Comparison of ENCODE assay signal across 27 mouse cellular contexts in the genomic region with DNA sequence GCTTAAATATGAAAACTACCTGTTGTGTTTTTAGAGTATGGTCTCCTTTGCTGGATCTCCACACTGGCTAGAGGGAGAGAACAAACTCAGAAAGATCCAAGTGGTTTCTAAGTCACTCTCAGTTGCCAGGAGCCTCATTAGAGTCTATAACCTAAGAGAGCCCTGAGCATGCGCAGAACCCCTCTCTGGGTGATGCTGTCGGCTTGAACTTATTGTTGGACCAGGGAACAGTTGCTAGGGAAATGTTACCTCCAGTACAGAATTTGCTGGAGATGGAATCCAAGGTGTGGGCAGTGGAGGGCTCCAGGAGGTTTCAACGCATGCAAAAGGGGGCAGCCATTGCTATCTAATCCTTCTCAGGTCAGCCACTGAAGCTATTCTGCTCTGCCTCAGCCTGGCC. TPM values are rescaled to one million over a fixed set of nuclear protein-coding genes. Genes with fewer than 3 reads are reported as not detected.
DNase-seq lines count a peak whose midpoint lies in the region; ATAC-seq and TF ChIP-seq lines count a peak whose summit lies in the region.
"Had no signal": no experiment of that assay in that cellular context is flagged by ENCODE, and none has a peak within 500 bp of the region (broad histone marks: within the 10 kb centered on the region; RNA-seq: fewer than 3 reads in every experiment).

No protein-coding gene starts in this region.

- no peak overlapping the region for H3K4me2 ChIP-seq in midbrain, embryonic 11.5 days
- peak overlapping the region; percentile 55; the same call in 1 of the 2 replicates for H3K4me2 ChIP-seq in midbrain, embryonic 16.5 days (ENCODE audit: low read length)
- no peak overlapping the region for H3K4me2 ChIP-seq in midbrain, embryonic 15.5 days
- no peak overlapping the region for H3K4me2 ChIP-seq in liver, embryonic 11.5 days
- H3K4me2 ChIP-seq: heart, embryonic 11.5 days had no signal

- peak; percentile 84 for DNase-seq in midbrain, embryonic 11.5 days (ENCODE audit: low spot score, missing footprints)
- no peak for DNase-seq in midbrain, embryonic 10.5 days (ENCODE audit: low spot score)
- no peak for DNase-seq in c-Kit-positive CD71-positive TER-119-positive erythroid progenitor cells, embryonic 14.5 days (ENCODE audit: low spot score)
- DNase-seq in liver, embryonic 11.5 days (ENCODE audit: low spot score): no peak
- DNase-seq: adrenal gland, postnatal 10 days; adrenal gland, postnatal 36 days; B cell, adult 2 months; cerebellum, adult 11-12 months; cerebellum, adult 8-10 months; cerebellum, postnatal 10 days; cerebellum, postnatal 36 days; embryo, embryonic 11 days; gastrocnemius, adult 2 months; gastrocnemius, postnatal 14 days; heart, adult 11 months had no signal

- H3K4me3 ChIP-seq in midbrain, embryonic 11.5 days (ENCODE audit: low read depth, low read length): no peak overlapping the region
- H3K4me3 ChIP-seq in midbrain, embryonic 10.5 days: no peak overlapping the region
- no peak overlapping the region for H3K4me3 ChIP-seq in midbrain, embryonic 16.5 days (ENCODE audit: low read depth, low read length)
- H3K4me3 ChIP-seq in midbrain, embryonic 15.5 days: no peak overlapping the region
- H3K4me3 ChIP-seq in ES-Bruce4 (ENCODE audit: low read depth, low read length): peak overlapping the region; percentile 9; the same call in 1 of the 2 replicates
- no peak overlapping the region for H3K4me3 ChIP-seq in liver, embryonic 11.5 days (ENCODE audit: low read depth, low read length)
- H3K4me3 ChIP-seq: embryonic facial prominence, embryonic 13.5 days; erythroblast, embryonic 14.5 days; gastrocnemius, adult 2 months; hindbrain, embryonic 12.5 days had no signal

- no peak for TF ChIP-seq EP300 in ES-Bruce4 (IDR thresholded peaks at IDR 0.05; ENCODE audit: insufficient read depth, low read depth, low read length)

- peaks cover 3% of the 10 kb centered on the region; the same call in 1 of the 2 replicates for H3K4me1 ChIP-seq in midbrain, embryonic 11.5 days (ENCODE audit: control insufficient read depth, insufficient read depth, low read length)
- H3K4me1 ChIP-seq in midbrain, embryonic 10.5 days: peaks cover 18% of the 10 kb centered on the region
- peaks cover 13% of the 10 kb centered on the region for H3K4me1 ChIP-seq in midbrain, embryonic 16.5 days (ENCODE audit: control insufficient read depth, insufficient read depth, low read length)
- peaks cover 23% of the 10 kb centered on the region for H3K4me1 ChIP-seq in midbrain, embryonic 15.5 days
- no peaks in the 10 kb centered on the region for H3K4me1 ChIP-seq in ES-Bruce4 (ENCODE audit: control insufficient read depth, insufficient read depth, low read length)
- no peaks in the 10 kb centered on the region for H3K4me1 ChIP-seq in liver, embryonic 11.5 days (replicated peaks; ENCODE audit: control insufficient read depth, insufficient read depth, low read length)

- 48% methylated on average over 3 of the region's 3 CpGs for WGBS in midbrain, embryonic 11.5 days
- 50% methylated on average over 3 of the region's 3 CpGs for WGBS in midbrain, embryonic 10.5 days
- 50% methylated on average over 3 of the region's 3 CpGs for WGBS in midbrain, embryonic 16.5 days
- WGBS in midbrain, embryonic 15.5 days: 53% methylated on average over 3 of the region's 3 CpGs
- 51% methylated on average over 3 of the region's 3 CpGs for WGBS in liver, embryonic 11.5 days

- H3K27ac ChIP-seq in midbrain, embryonic 11.5 days (ENCODE audit: low read depth, low read length): no peak overlapping the region
- H3K27ac ChIP-seq in midbrain, embryonic 10.5 days (replicated peaks): no peak overlapping the region
- H3K27ac ChIP-seq in midbrain, embryonic 16.5 days (ENCODE audit: low read length): no peak overlapping the region
- H3K27ac ChIP-seq in midbrain, embryonic 15.5 days: no peak overlapping the region
- peak overlapping the region; percentile 53 for H3K27ac ChIP-seq in ES-Bruce4 (ENCODE audit: insufficient read depth, low read length)
- H3K27ac ChIP-seq in liver, embryonic 11.5 days (ENCODE audit: low read depth, low read length): no peak overlapping the region
- H3K27ac ChIP-seq: embryonic facial prominence, embryonic 10.5 days; embryonic facial prominence, embryonic 13.5 days; forebrain, embryonic 13.5 days; gastrocnemius, adult 2 months; hindbrain, embryonic 12.5 days; hindbrain, embryonic 15.5 days had no signal

- TF ChIP-seq POLR2A in ES-Bruce4 (IDR thresholded peaks at IDR 0.05; ENCODE audit: insufficient read depth, low read length): no peak

- no peak for TF ChIP-seq CTCF in ES-Bruce4 (IDR thresholded peaks at IDR 0.05; ENCODE audit: low read depth, low read length)

- no peak overlapping the region for H3K9ac ChIP-seq in midbrain, embryonic 11.5 days (ENCODE audit: low read length)
- no peak overlapping the region for H3K9ac ChIP-seq in midbrain, embryonic 16.5 days (ENCODE audit: low read depth, low read length)
- no peak overlapping the region for H3K9ac ChIP-seq in midbrain, embryonic 15.5 days
- peak overlapping the region; percentile 39 for H3K9ac ChIP-seq in ES-Bruce4 (ENCODE audit: low read depth, poor library complexity, severe bottlenecking)
- H3K9ac ChIP-seq in liver, embryonic 11.5 days (ENCODE audit: low read depth, low read length): no peak overlapping the region
- H3K9ac ChIP-seq: embryonic facial prominence, embryonic 13.5 days; forebrain, embryonic 13.5 days; hindbrain, embryonic 12.5 days; hindbrain, embryonic 15.5 days had no signal

- no peaks in the 10 kb centered on the region for H3K9me3 ChIP-seq in midbrain, embryonic 11.5 days (ENCODE audit: control insufficient read depth, low read length)
- H3K9me3 ChIP-seq in midbrain, embryonic 10.5 days (replicated peaks): no peaks in the 10 kb centered on the region
- no peaks in the 10 kb centered on the region for H3K9me3 ChIP-seq in midbrain, embryonic 16.5 days (replicated peaks; ENCODE audit: control insufficient read depth, low read length, poor library complexity, severe bottlenecking)
- H3K9me3 ChIP-seq in midbrain, embryonic 15.5 days: no peaks in the 10 kb centered on the region
- no peaks in the 10 kb centered on the region for H3K9me3 ChIP-seq in ES-Bruce4 (replicated peaks; ENCODE audit: control insufficient read depth, insufficient read depth, low read length, poor library complexity, severe bottlenecking)
- no peaks in the 10 kb centered on the region for H3K9me3 ChIP-seq in liver, embryonic 11.5 days (ENCODE audit: control insufficient read depth, low read length)
- H3K9me3 ChIP-seq: embryonic facial prominence, embryonic 10.5 days; embryonic facial prominence, embryonic 13.5 days; forebrain, embryonic 13.5 days; hindbrain, embryonic 12.5 days; hindbrain, embryonic 15.5 days had no signal

- H3K27me3 ChIP-seq in midbrain, embryonic 11.5 days (ENCODE audit: control insufficient read depth, insufficient read depth, low read length): peaks cover 44% of the 10 kb centered on the region
- H3K27me3 ChIP-seq in midbrain, embryonic 10.5 days (ENCODE audit: low read depth, poor library complexity, severe bottlenecking): peaks cover 56% of the 10 kb centered on the region
- peaks cover 33% of the 10 kb centered on the region for H3K27me3 ChIP-seq in midbrain, embryonic 16.5 days (ENCODE audit: control insufficient read depth, insufficient read depth, low read depth, low read length)
- peaks cover 47% of the 10 kb centered on the region for H3K27me3 ChIP-seq in midbrain, embryonic 15.5 days (replicated peaks)
- no peaks in the 10 kb centered on the region for H3K27me3 ChIP-seq in ES-Bruce4 (ENCODE audit: control insufficient read depth, insufficient read depth, low read length, poor library complexity, severe bottlenecking)
- H3K27me3 ChIP-seq in liver, embryonic 11.5 days (replicated peaks; ENCODE audit: control insufficient read depth, insufficient read depth, low read length): peaks cover 54% of the 10 kb centered on the region

- ATAC-seq in midbrain, embryonic 11.5 days (ENCODE audit: low FRiP score): no peak
- no peak for ATAC-seq in midbrain, embryonic 16.5 days
- no peak for ATAC-seq in midbrain, embryonic 15.5 days (replicated peaks)
- ATAC-seq in liver, embryonic 11.5 days (replicated peaks; ENCODE audit: low FRiP score): no peak
- ATAC-seq: forebrain, embryonic 13.5 days had no signal

- no peaks in the 10 kb centered on the region for H3K36me3 ChIP-seq in midbrain, embryonic 11.5 days (ENCODE audit: control insufficient read depth, insufficient read depth, low read length)
- H3K36me3 ChIP-seq in midbrain, embryonic 10.5 days: no peaks in the 10 kb centered on the region
- H3K36me3 ChIP-seq in midbrain, embryonic 16.5 days (ENCODE audit: control insufficient read depth, insufficient read depth, low read length): no peaks in the 10 kb centered on the region
- no peaks in the 10 kb centered on the region for H3K36me3 ChIP-seq in midbrain, embryonic 15.5 days (replicated peaks)
- H3K36me3 ChIP-seq in ES-Bruce4 (ENCODE audit: control insufficient read depth, insufficient read depth, low read length, poor library complexity, severe bottlenecking): no peaks in the 10 kb centered on the region
- no peaks in the 10 kb centered on the region for H3K36me3 ChIP-seq in liver, embryonic 11.5 days (ENCODE audit: control insufficient read depth, insufficient read depth, low read length)
- H3K36me3 ChIP-seq: embryonic facial prominence, embryonic 10.5 days; embryonic facial prominence, embryonic 13.5 days; hindbrain, embryonic 12.5 days; hindbrain, embryonic 15.5 days had no signal

RNA-seq across cellular contexts. Expression of gene Vgf, which starts 1.9 kb away (rescaled TPM):
- polyA plus RNA-seq in midbrain, embryonic 11.5 days (2014; fragmentation: Nextera tagmentation; extraction: Ambion mirVana): 0.40 and 0.59 TPM in 2 replicates
- polyA plus RNA-seq in midbrain, embryonic 10.5 days (2016; fragmentation: Nextera tagmentation; extraction: Ambion mirVana): 0.35 and 0.39 TPM in 2 replicates
- polyA plus RNA-seq in midbrain, embryonic 16.5 days (2015; fragmentation: Nextera tagmentation; extraction: Ambion mirVana): 12.6 and 15.6 TPM in 2 replicates
- polyA plus RNA-seq in midbrain, embryonic 15.5 days (2015; fragmentation: Nextera tagmentation; extraction: Ambion mirVana): 9.9 and 11.1 TPM in 2 replicates
- polyA plus RNA-seq in ES-Bruce4 (2011; ENCODE audit: insufficient read depth, insufficient read length, low read depth, missing spikeins): 3.7 and 5.7 TPM in 2 replicates
- 0.07 TPM in 1 of 2 replicates, not detected in the other for polyA plus RNA-seq in liver, embryonic 11.5 days (2014; fragmentation: Nextera tagmentation; extraction: Ambion mirVana)
- polyA plus RNA-seq: heart, embryonic 14.5 days; heart, postnatal 0 days had no signal

RNA-seq across cellular contexts. Expression of gene Ap1s1, which starts 21.6 kb away (rescaled TPM):
- polyA plus RNA-seq in midbrain, embryonic 11.5 days (2014; fragmentation: Nextera tagmentation; extraction: Ambion mirVana): 176 and 192 TPM in 2 replicates
- 209 and 228 TPM in 2 replicates for polyA plus RNA-seq in midbrain, embryonic 10.5 days (2016; fragmentation: Nextera tagmentation; extraction: Ambion mirVana)
- polyA plus RNA-seq in midbrain, embryonic 16.5 days (2015; fragmentation: Nextera tagmentation; extraction: Ambion mirVana): 296 and 303 TPM in 2 replicates
- polyA plus RNA-seq in midbrain, embryonic 15.5 days (2015; fragmentation: Nextera tagmentation; extraction: Ambion mirVana): 284 TPM in 2 replicates
- polyA plus RNA-seq in ES-Bruce4 (2011; ENCODE audit: insufficient read depth, insufficient read length, low read depth, missing spikeins): 68.6 and 78.9 TPM in 2 replicates
- polyA plus RNA-seq in liver, embryonic 11.5 days (2014; fragmentation: Nextera tagmentation; extraction: Ambion mirVana): 163 and 175 TPM in 2 replicates

RNA-seq across cellular contexts. Expression of gene Znhit1, which starts 36.5 kb away (rescaled TPM):
- 91.1 and 92.1 TPM in 2 replicates for polyA plus RNA-seq in midbrain, embryonic 11.5 days (2014; fragmentation: Nextera tagmentation; extraction: Ambion mirVana)
- polyA plus RNA-seq in midbrain, embryonic 10.5 days (2016; fragmentation: Nextera tagmentation; extraction: Ambion mirVana): 102 and 105 TPM in 2 replicates
- polyA plus RNA-seq in midbrain, embryonic 16.5 days (2015; fragmentation: Nextera tagmentation; extraction: Ambion mirVana): 136 and 144 TPM in 2 replicates
- 131 and 132 TPM in 2 replicates for polyA plus RNA-seq in midbrain, embryonic 15.5 days (2015; fragmentation: Nextera tagmentation; extraction: Ambion mirVana)
- polyA plus RNA-seq in ES-Bruce4 (2011; ENCODE audit: insufficient read depth, insufficient read length, low read depth, missing spikeins): 26.6 and 27.0 TPM in 2 replicates
- polyA plus RNA-seq in liver, embryonic 11.5 days (2014; fragmentation: Nextera tagmentation; extraction: Ambion mirVana): 93.8 and 97.2 TPM in 2 replicates

RNA-seq across cellular contexts. Expression of gene Plod3, which starts 37.5 kb away (rescaled TPM):
- polyA plus RNA-seq in midbrain, embryonic 11.5 days (2014; fragmentation: Nextera tagmentation; extraction: Ambion mirVana): 21.4 and 23.1 TPM in 2 replicates
- polyA plus RNA-seq in midbrain, embryonic 10.5 days (2016; fragmentation: Nextera tagmentation; extraction: Ambion mirVana): 40.8 and 43.2 TPM in 2 replicates
- polyA plus RNA-seq in midbrain, embryonic 16.5 days (2015; fragmentation: Nextera tagmentation; extraction: Ambion mirVana): 34.7 and 37.9 TPM in 2 replicates
- 38.9 and 44.1 TPM in 2 replicates for polyA plus RNA-seq in midbrain, embryonic 15.5 days (2015; fragmentation: Nextera tagmentation; extraction: Ambion mirVana)
- polyA plus RNA-seq in ES-Bruce4 (2011; ENCODE audit: insufficient read depth, insufficient read length, low read depth, missing spikeins): 29.3 and 33.9 TPM in 2 replicates
- polyA plus RNA-seq in liver, embryonic 11.5 days (2014; fragmentation: Nextera tagmentation; extraction: Ambion mirVana): 28.7 and 29.2 TPM in 2 replicates

RNA-seq across cellular contexts. Expression of gene Serpine1, which starts 47.8 kb away (rescaled TPM):
- not detected in 2 replicates for polyA plus RNA-seq in midbrain, embryonic 11.5 days (2014; fragmentation: Nextera tagmentation; extraction: Ambion mirVana)
- 0.07 and 0.11 TPM in 2 replicates for polyA plus RNA-seq in midbrain, embryonic 10.5 days (2016; fragmentation: Nextera tagmentation; extraction: Ambion mirVana)
- 0.25 and 0.41 TPM in 2 replicates for polyA plus RNA-seq in midbrain, embryonic 16.5 days (2015; fragmentation: Nextera tagmentation; extraction: Ambion mirVana)
- polyA plus RNA-seq in midbrain, embryonic 15.5 days (2015; fragmentation: Nextera tagmentation; extraction: Ambion mirVana): 0.34 and 0.41 TPM in 2 replicates
- polyA plus RNA-seq in ES-Bruce4 (2011; ENCODE audit: insufficient read depth, insufficient read length, low read depth, missing spikeins): 32.8 and 33.4 TPM in 2 replicates
- polyA plus RNA-seq in liver, embryonic 11.5 days (2014; fragmentation: Nextera tagmentation; extraction: Ambion mirVana): 0.09 and 0.15 TPM in 2 replicates
- polyA plus RNA-seq: erythroblast, embryonic 14.5 days had no signal
